Mouse (Mus musculus) limb, embryonic 12.5 days (tissue): ENCODE results near the gene Fastk. TPM values are rescaled to one million over a fixed set of nuclear protein-coding genes. Genes with fewer than 3 reads are reported as not detected.

Experiments
- ATAC-seq: fragments of 200-750 bp; cut with Nextera tagmentation; 2 replicates; pipeline ENCODE4 v1.8.0; 2017; ENCODE audit warnings: low read depth, moderate TSS enrichment; ENCODE audit not compliant: insufficient number of reproducible peaks, insufficient read depth, low FRiP score, low TSS enrichment
- H3K27ac ChIP-seq: fragments of 300-500 bp; sonication (generic); 2 replicates; pipeline ENCODE4 v1.5.1; 2016; ENCODE audit warnings: mild to moderate bottlenecking, moderate library complexity
- H3K27me3 ChIP-seq: fragments of 300-500 bp; sonication (generic); 2 replicates; pipeline ENCODE4 v1.6.1; 2016; ENCODE audit warnings: mild to moderate bottlenecking, moderate library complexity
- H3K36me3 ChIP-seq: fragments of 300-500 bp; sonication (generic); 2 replicates; pipeline ENCODE4 v1.6.1; 2016; ENCODE audit warnings: mild to moderate bottlenecking, moderate library complexity
- H3K4me1 ChIP-seq: fragments of 300-500 bp; sonication (generic); replicated peaks from 2 replicates; pipeline ENCODE4 v1.6.1; 2016
- H3K4me2 ChIP-seq: fragments of 300-500 bp; sonication (generic); 2 replicates; pipeline ENCODE4 v1.6.1; 2016; ENCODE audit warnings: mild to moderate bottlenecking, moderate library complexity
- H3K4me3 ChIP-seq: fragments of 300-500 bp; sonication (generic); replicated peaks from 2 replicates; pipeline ENCODE4 v1.5.1; 2016; ENCODE audit warnings: mild to moderate bottlenecking
- H3K9ac ChIP-seq: fragments of 300-500 bp; sonication (generic); replicated peaks from 2 replicates; pipeline ENCODE4 v1.6.1; 2016; ENCODE audit warnings: mild to moderate bottlenecking, moderate library complexity
- H3K9me3 ChIP-seq: fragments of 300-500 bp; sonication (generic); 2 replicates; pipeline ENCODE4 v1.6.1; 2016; ENCODE audit warnings: mild to moderate bottlenecking, moderate library complexity
- WGBS: fragments of 180-500 bp; shearing (Covaris S2); methylation state at CpG from one replicate; pipeline ENCODE4 v1.1.7; 2016; 5-methylcytosine and 5-hydroxymethylcytosine counted together
- polyA plus RNA-seq: library from polyadenylated mRNA; unstranded; fragments of >200 nt; fragmentation: Nextera tagmentation; extraction: Ambion mirVana; gene quantifications from 2 replicates; pipeline ENCODE4 v1.2.1, GENCODE M21; 2016

The Fastk gene
- polyA plus RNA-seq, 1 experiment from 2014 or later = 105 TPM

GRCm38 (mm10) chr5:24433993-24434392 lies 11.1 kb downstream of the Fastk start:
- 86% methylated on average over 8 of the region's 8 CpGs for WGBS
- no peak for ATAC-seq
- peaks cover 95% of the 10 kb centered on the region for H3K36me3 ChIP-seq
- H3K4me1 ChIP-seq = peaks cover 1% of the 10 kb centered on the region; the same call in 1 of the 2 replicates
- no peak overlapping the region for H3K9ac ChIP-seq
- H3K27ac ChIP-seq = no peak overlapping the region
- no peak overlapping the region for H3K4me3 ChIP-seq
- no peak overlapping the region for H3K4me2 ChIP-seq
- no peaks in the 10 kb centered on the region for H3K27me3 ChIP-seq
- H3K9me3 ChIP-seq = no peaks in the 10 kb centered on the region

- peaks cover 45% of the 10 kb centered on the region for H3K4me1 ChIP-seq
- H3K9ac ChIP-seq = 0 out of 2 replicates have a peak overlapping the region, but pooled peaks have one; percentile 44
- H3K27ac ChIP-seq = peak overlapping the region; percentile 60; the same call in 1 of the 2 replicates
- peak overlapping the region; percentile 81 for H3K4me2 ChIP-seq
- ATAC-seq = no peak
- no peaks in the 10 kb centered on the region for H3K9me3 ChIP-seq
- peaks cover 44% of the 10 kb centered on the region for H3K36me3 ChIP-seq
- 7% methylated on average over 8 of the region's 9 CpGs for WGBS
- H3K27me3 ChIP-seq = no peaks in the 10 kb centered on the region
- peak overlapping the region; percentile 59 for H3K4me3 ChIP-seq
Measured at GRCm38 (mm10) chr5:24428596-24428995, 16.5 kb downstream of the Fastk start.

- Histone ChIP-seq H3K27me3 (no peaks in the 10 kb centered on the region), H3K4me3 (peak overlapping the region; percentile 59), H3K27ac (peak overlapping the region; percentile 60; the same call in 1 of the 2 replicates), H3K9me3 (no peaks in the 10 kb centered on the region), H3K9ac (peak overlapping the region; percentile 44), H3K4me1 (peaks cover 45% of the 10 kb centered on the region), H3K4me2 (peak overlapping the region; percentile 81), H3K36me3 (peaks cover 38% of the 10 kb centered on the region)
- WGBS = 2% methylated on average over 15 of the region's 15 CpGs
- ATAC-seq = no peak
Measured at GRCm38 (mm10) chr5:24427981-24428402, 17.1 kb downstream of the Fastk start.

GRCm38 (mm10) chr5:24427285-24427633 lies 17.8 kb downstream of the Fastk start:
- Histone ChIP-seq H3K9ac (peak overlapping the region; percentile 42), H3K4me3 (peak overlapping the region; percentile 59), H3K27ac (peak overlapping the region; percentile 94; the same call in 1 of the 2 replicates), H3K36me3 (peaks cover 31% of the 10 kb centered on the region), H3K4me2 (peak overlapping the region; percentile 81), H3K27me3 (no peaks in the 10 kb centered on the region), H3K4me1 (peaks cover 52% of the 10 kb centered on the region), H3K9me3 (no peaks in the 10 kb centered on the region)
- WGBS = 10% methylated on average over 12 of the region's 12 CpGs
- no peak for ATAC-seq

GRCm38 (mm10) chr5:24426556-24427284 lies 18.4 kb downstream of the Fastk start:
- H3K9ac ChIP-seq = peak overlapping the region; percentile 67; the same call in 1 of the 2 replicates
- WGBS = 8% methylated on average over 9 of the region's 9 CpGs
- H3K4me1 ChIP-seq = peaks cover 55% of the 10 kb centered on the region
- peak overlapping the region; percentile 94 for H3K27ac ChIP-seq
- 0 out of 2 replicates have a peak, but pooled peaks have one; percentile 1 for ATAC-seq
- H3K36me3 ChIP-seq = peaks cover 26% of the 10 kb centered on the region
- peak overlapping the region; percentile 81 for H3K4me2 ChIP-seq
- H3K9me3 ChIP-seq = no peaks in the 10 kb centered on the region
- no peaks in the 10 kb centered on the region for H3K27me3 ChIP-seq
- peak overlapping the region; percentile 59 for H3K4me3 ChIP-seq

GRCm38 (mm10) chr5:24426037-24426432 lies 19.1 kb downstream of the Fastk start:
- H3K4me1 ChIP-seq = peaks cover 55% of the 10 kb centered on the region
- H3K36me3 ChIP-seq = peaks cover 24% of the 10 kb centered on the region
- peak overlapping the region; percentile 67 for H3K9ac ChIP-seq
- no peaks in the 10 kb centered on the region for H3K9me3 ChIP-seq
- peak; percentile 3; the same call in 1 of the 2 replicates for ATAC-seq
- WGBS = 0% methylated on average over 10 of the region's 10 CpGs
- H3K27ac ChIP-seq = peak overlapping the region; percentile 94
- peak overlapping the region; percentile 59 for H3K4me3 ChIP-seq
- H3K4me2 ChIP-seq = peak overlapping the region; percentile 81
- no peaks in the 10 kb centered on the region for H3K27me3 ChIP-seq

- H3K36me3 ChIP-seq = peaks cover 24% of the 10 kb centered on the region
- under 1% methylated on average over 27 of the region's 30 CpGs for WGBS
- no peaks in the 10 kb centered on the region for H3K9me3 ChIP-seq
- H3K9ac ChIP-seq = peak overlapping the region; percentile 67
- H3K4me1 ChIP-seq = peaks cover 55% of the 10 kb centered on the region
- peak overlapping the region; percentile 94 for H3K27ac ChIP-seq
- no peak for ATAC-seq
- H3K4me2 ChIP-seq = peak overlapping the region; percentile 81
- no peaks in the 10 kb centered on the region for H3K27me3 ChIP-seq
- peak overlapping the region; percentile 59 for H3K4me3 ChIP-seq
Measured at GRCm38 (mm10) chr5:24425421-24426036, 19.6 kb downstream of the Fastk start.

- H3K4me1 ChIP-seq = peaks cover 55% of the 10 kb centered on the region
- no peaks in the 10 kb centered on the region for H3K9me3 ChIP-seq
- under 1% methylated on average over 60 of the region's 60 CpGs for WGBS
- H3K27ac ChIP-seq = peak overlapping the region; percentile 94
- peak overlapping the region; percentile 81 for H3K4me2 ChIP-seq
- peaks cover 24% of the 10 kb centered on the region for H3K36me3 ChIP-seq
- ATAC-seq = no peak
- H3K4me3 ChIP-seq = peak overlapping the region; percentile 59
- H3K9ac ChIP-seq = peak overlapping the region; percentile 67
- H3K27me3 ChIP-seq = no peaks in the 10 kb centered on the region
Measured at GRCm38 (mm10) chr5:24424861-24425411, 20.2 kb downstream of the Fastk start.

GRCm38 (mm10) chr5:24424004-24424781 lies 20.9 kb downstream of the Fastk start:
- WGBS = 15% methylated on average over 21 of the region's 21 CpGs
- ATAC-seq = peak; percentile 3; the same call in 1 of the 2 replicates
- Histone ChIP-seq H3K27me3 (no peaks in the 10 kb centered on the region), H3K4me1 (peaks cover 55% of the 10 kb centered on the region), H3K9me3 (no peaks in the 10 kb centered on the region), H3K36me3 (peaks cover 24% of the 10 kb centered on the region), H3K9ac (peak overlapping the region; percentile 67), H3K27ac (peak overlapping the region; percentile 94), H3K4me2 (peak overlapping the region; percentile 81), H3K4me3 (peak overlapping the region; percentile 59)

- Histone ChIP-seq H3K4me1 (peaks cover 47% of the 10 kb centered on the region), H3K4me3 (peak within 1 kb of the TSS; percentile 59), H3K27ac (peak within 1 kb of the TSS; percentile 94), H3K36me3 (peaks cover 32% of the 10 kb centered on the region), H3K4me2 (peak within 1 kb of the TSS; percentile 81), H3K9me3 (no peaks in the 10 kb centered on the region), H3K27me3 (no peaks in the 10 kb centered on the region), H3K9ac (peak within 1 kb of the TSS; percentile 73)
- ATAC-seq = peak; percentile 91
- WGBS = under 1% methylated on average over 46 of the region's 46 CpGs
Measured at GRCm38 (mm10) chr5:24423129-24424003, 21.7 kb downstream of the Fastk start, which contains the start of the genes Cdk5 and Slc4a2. Cdk5 (minus strand) TSS chr5:24423530. Slc4a2 (plus strand) TSS chr5:24423837.
